In genomic region chr9:40649444-40649843, GRCm38 (mm10) we compare ENCODE assay signal across 36 mouse cellular contexts. TPM values are rescaled to one million over a fixed set of nuclear protein-coding genes. Genes with fewer than 3 reads are reported as not detected.
A peak's percentile ranks its signal among the peaks of the same experiment; 100 is the strongest.
DNase-seq lines count a peak whose midpoint lies in the region; ATAC-seq lines count a peak whose summit lies in the region.
"Had no signal": no experiment of that assay in that cellular context is flagged by ENCODE, and none has a peak within 500 bp of the region (broad histone marks: within the 10 kb centered on the region; RNA-seq: fewer than 3 reads in every experiment).

No protein-coding gene starts in this region.

- no peak overlapping the region for H3K4me2 ChIP-seq in lung, embryonic 16.5 days (ENCODE audit: low read depth, low read length)
- H3K4me2 ChIP-seq in forebrain, embryonic 12.5 days: no peak overlapping the region
- H3K4me2 ChIP-seq: embryonic facial prominence, embryonic 13.5 days; heart, embryonic 12.5 days; heart, embryonic 15.5 days; hindbrain, embryonic 14.5 days had no signal

- H3K27me3 ChIP-seq in lung, embryonic 16.5 days (ENCODE audit: control insufficient read depth, insufficient read depth, low read depth, low read length): no peaks in the 10 kb centered on the region
- H3K27me3 ChIP-seq in forebrain, embryonic 12.5 days: no peaks in the 10 kb centered on the region
- H3K27me3 ChIP-seq: embryonic facial prominence, embryonic 13.5 days; heart, embryonic 12.5 days; heart, embryonic 15.5 days had no signal

- no peaks in the 10 kb centered on the region for H3K36me3 ChIP-seq in lung, embryonic 16.5 days (ENCODE audit: control insufficient read depth, insufficient read depth, low read length)
- H3K36me3 ChIP-seq in forebrain, embryonic 12.5 days (replicated peaks): no peaks in the 10 kb centered on the region
- H3K36me3 ChIP-seq: embryonic facial prominence, embryonic 10.5 days; embryonic facial prominence, embryonic 13.5 days; forebrain, embryonic 10.5 days; heart, embryonic 12.5 days; heart, embryonic 15.5 days had no signal

- H3K9me3 ChIP-seq in lung, embryonic 16.5 days (ENCODE audit: control insufficient read depth, low read length): no peaks in the 10 kb centered on the region
- H3K9me3 ChIP-seq in forebrain, embryonic 12.5 days: no peaks in the 10 kb centered on the region
- H3K9me3 ChIP-seq: embryonic facial prominence, embryonic 10.5 days; embryonic facial prominence, embryonic 13.5 days; forebrain, embryonic 10.5 days; heart, embryonic 12.5 days; heart, embryonic 15.5 days had no signal

- H3K9ac ChIP-seq in lung, embryonic 16.5 days (ENCODE audit: low read length): no peak overlapping the region
- H3K9ac ChIP-seq in forebrain, embryonic 12.5 days: no peak overlapping the region
- H3K9ac ChIP-seq: embryonic facial prominence, embryonic 13.5 days; forebrain, postnatal 0 days; heart, embryonic 12.5 days; heart, embryonic 15.5 days; hindbrain, embryonic 14.5 days had no signal

- intact Hi-C loops in left cerebral cortex, postnatal 25 days (cut with DNase I): no loop called here

- 78% methylated on average over 3 of the region's 3 CpGs for WGBS in lung, embryonic 16.5 days
- WGBS in forebrain, embryonic 12.5 days: 93% methylated on average over 3 of the region's 3 CpGs

- no peak for DNase-seq in lung, adult 18-20 months
- DNase-seq in adipocyte (ENCODE audit: low spot score): peak; percentile 56
- DNase-seq in fat pad, adult 2 months (ENCODE audit: extremely low read depth, low read depth, low spot score): peak; percentile 94
- DNase-seq in left cerebral cortex, postnatal 25 days (ENCODE audit: low spot score in 2 of 2): no peak
- DNase-seq: adrenal gland, postnatal 14 days; cerebellum, adult 18-20 months; cerebellum, adult 9-10 months; cerebellum, postnatal 25 days; embryo, embryonic 11 days; forebrain, postnatal 0 days; gastrocnemius, adult 2 months; gastrocnemius, postnatal 14 days; heart, adult 18-20 months; heart, postnatal 10 days; heart, postnatal 4 days had no signal

- no peak overlapping the region for H3K4me3 ChIP-seq in lung, embryonic 16.5 days (ENCODE audit: low read length)
- no peak overlapping the region for H3K4me3 ChIP-seq in forebrain, embryonic 12.5 days (replicated peaks)
- H3K4me3 ChIP-seq: embryonic facial prominence, embryonic 10.5 days; embryonic facial prominence, embryonic 13.5 days; erythroblast, embryonic 14.5 days; forebrain, embryonic 10.5 days; gastrocnemius, adult 2 months; heart, embryonic 12.5 days; heart, embryonic 15.5 days had no signal

- ATAC-seq in lung, embryonic 16.5 days (ENCODE audit: low read depth): peak; percentile 26; the same call in 1 of the 2 replicates
- no peak for ATAC-seq in forebrain, embryonic 12.5 days (ENCODE audit: low FRiP score)
- ATAC-seq: activated CD4-positive, CD25-positive, alpha-beta regulatory T cell, adult 4 months; CD4-positive, CD25-positive, alpha-beta regulatory T cell, adult 4 months; forebrain, embryonic 14.5 days; forebrain, postnatal 0 days; hindbrain, postnatal 0 days; inflammation-experienced regulatory T-cells, adult 6 months; intestine, embryonic 16.5 days had no signal

- no peaks in the 10 kb centered on the region for H3K4me1 ChIP-seq in lung, embryonic 16.5 days (replicated peaks; ENCODE audit: control insufficient read depth, insufficient read depth, low read length)
- H3K4me1 ChIP-seq in forebrain, embryonic 12.5 days: peaks cover 4% of the 10 kb centered on the region; the same call in 1 of the 2 replicates
- H3K4me1 ChIP-seq: embryonic facial prominence, embryonic 13.5 days; heart, embryonic 12.5 days; heart, embryonic 15.5 days had no signal

- no peak overlapping the region for H3K27ac ChIP-seq in lung, embryonic 16.5 days (ENCODE audit: low read length)
- no peak overlapping the region for H3K27ac ChIP-seq in forebrain, embryonic 12.5 days
- H3K27ac ChIP-seq: embryonic facial prominence, embryonic 10.5 days; embryonic facial prominence, embryonic 13.5 days; forebrain, embryonic 10.5 days; gastrocnemius, adult 2 months; heart, embryonic 15.5 days; hindbrain, embryonic 14.5 days; hindbrain, postnatal 0 days had no signal

RNA-seq across cellular contexts. Expression of gene Gm21915, which starts 21.0 kb away (rescaled TPM):
- not detected in 2 replicates for polyA plus RNA-seq in lung, embryonic 16.5 days (2015; fragmentation: Nextera tagmentation; extraction: Ambion mirVana)
- not detected for total RNA-seq in left cerebral cortex, postnatal 25 days (2021)
- not detected in 2 replicates for polyA plus RNA-seq in forebrain, embryonic 12.5 days (2016; fragmentation: Nextera tagmentation; extraction: Ambion mirVana)
- total RNA-seq: adrenal gland, adult 18-20 months; adrenal gland, postnatal 14 days; forebrain, postnatal 0 days; gastrocnemius, adult 2 months; gastrocnemius, postnatal 14 days; gastrocnemius, postnatal 4 days; heart, adult 18-20 months; heart, postnatal 10 days; heart, postnatal 4 days; hindbrain, postnatal 0 days had no signal
- polyA plus RNA-seq: activated CD4-positive, CD25-positive, alpha-beta regulatory T cell, adult 4 months; C2C12; CD4-positive, CD25-positive, alpha-beta regulatory T cell, adult 4 months; cortical plate, adult 2 months; embryonic facial prominence, embryonic 10.5 days; embryonic facial prominence, embryonic 13.5 days; erythroblast, embryonic 14.5 days; forebrain, embryonic 10.5 days; forebrain, embryonic 14.5 days; forebrain, postnatal 0 days; frontal cortex, adult 2 months; heart, embryonic 12.5 days; heart, embryonic 15.5 days; hindbrain, embryonic 11.5 days; hindbrain, embryonic 14.5 days; hindbrain, postnatal 0 days; inflammation-experienced regulatory T-cells, adult 6 months; intestine, embryonic 16.5 days had no signal

RNA-seq across cellular contexts. Expression of gene Clmp, which starts 36.3 kb away (rescaled TPM):
- polyA plus RNA-seq in lung, embryonic 16.5 days (2015; fragmentation: Nextera tagmentation; extraction: Ambion mirVana): 9.8 and 10.8 TPM in 2 replicates
- total RNA-seq in left cerebral cortex, postnatal 25 days (2021): 10 to 100 TPM; 28.1 to 32.3 TPM
- 24.7 and 31.0 TPM in 2 replicates for polyA plus RNA-seq in forebrain, embryonic 12.5 days (2016; fragmentation: Nextera tagmentation; extraction: Ambion mirVana)
- polyA plus RNA-seq: erythroblast, embryonic 14.5 days; inflammation-experienced regulatory T-cells, adult 6 months had no signal

Comparison
In these comparisons a context has a peak if more than half of its experiments do, and no peak if none do; other contexts are left out.
1. DNase-seq: peak in adipocyte (single experiment) and fat pad, adult 2 months (single experiment); none in lung, adult 18-20 months (0 of 2) and left cerebral cortex, postnatal 25 days (0 of 2).